Mouse (Mus musculus): ENCODE measurements around the gene Abcc4. TPM values are rescaled to one million over a fixed set of nuclear protein-coding genes. Genes with fewer than 3 reads are reported as not detected.

Gene Abcc4
- polyA plus RNA-seq, 1 experiment from 2014 or later, result 1.6 TPM

DNA sequence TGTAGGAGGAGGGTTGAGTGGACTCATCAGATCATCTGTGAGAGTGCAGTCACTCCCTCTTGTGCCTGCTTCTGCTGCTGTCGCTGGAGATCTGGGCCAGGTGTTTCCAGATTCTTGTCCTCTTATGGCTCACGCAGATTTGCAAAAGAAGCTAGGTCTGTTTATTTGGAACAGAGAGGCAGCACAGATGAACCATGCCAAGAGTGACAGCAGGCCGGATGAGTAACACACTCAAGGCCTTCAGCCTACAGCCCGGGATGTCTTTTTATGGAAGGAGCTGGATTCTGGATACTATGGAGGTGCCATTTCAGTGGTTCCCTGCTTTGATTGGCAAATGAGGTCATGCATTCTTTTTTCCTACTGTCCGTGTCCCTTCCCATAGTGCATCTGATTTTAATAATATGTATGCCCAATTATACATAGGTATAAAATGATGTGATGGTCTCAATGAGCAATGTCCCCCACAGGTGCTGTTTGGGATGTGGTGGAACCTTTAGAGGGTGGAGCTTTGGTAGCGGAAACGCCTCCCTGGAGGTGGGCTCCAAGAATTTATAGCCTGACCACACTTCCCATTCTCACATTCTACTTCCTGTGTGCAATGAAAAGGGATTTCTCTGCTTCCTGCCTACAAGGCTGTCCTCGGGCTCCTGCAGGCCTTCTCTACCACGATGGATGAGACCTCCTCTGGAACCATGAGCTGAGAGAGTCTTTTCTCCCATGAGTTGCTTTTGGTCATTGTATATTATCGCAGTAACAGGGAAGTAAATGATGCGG is 18.1 kb upstream of the Abcc4 start:
- Histone ChIP-seq H3K9me3 (no peaks in the 10 kb centered on the region), H3K4me3 (no peak overlapping the region), H3K36me3 (replicated peaks) (no peaks in the 10 kb centered on the region), H3K9ac (no peak overlapping the region), H3K27ac (no peak overlapping the region), H3K4me1 (peaks cover 4% of the 10 kb centered on the region; the same call in 1 of the 2 replicates), H3K4me2 (no peak overlapping the region), H3K27me3 (replicated peaks) (no peaks in the 10 kb centered on the region)
- ATAC-seq (replicated peaks), result no peak
- 94% methylated on average over 11 of the region's 11 CpGs for WGBS

DNA sequence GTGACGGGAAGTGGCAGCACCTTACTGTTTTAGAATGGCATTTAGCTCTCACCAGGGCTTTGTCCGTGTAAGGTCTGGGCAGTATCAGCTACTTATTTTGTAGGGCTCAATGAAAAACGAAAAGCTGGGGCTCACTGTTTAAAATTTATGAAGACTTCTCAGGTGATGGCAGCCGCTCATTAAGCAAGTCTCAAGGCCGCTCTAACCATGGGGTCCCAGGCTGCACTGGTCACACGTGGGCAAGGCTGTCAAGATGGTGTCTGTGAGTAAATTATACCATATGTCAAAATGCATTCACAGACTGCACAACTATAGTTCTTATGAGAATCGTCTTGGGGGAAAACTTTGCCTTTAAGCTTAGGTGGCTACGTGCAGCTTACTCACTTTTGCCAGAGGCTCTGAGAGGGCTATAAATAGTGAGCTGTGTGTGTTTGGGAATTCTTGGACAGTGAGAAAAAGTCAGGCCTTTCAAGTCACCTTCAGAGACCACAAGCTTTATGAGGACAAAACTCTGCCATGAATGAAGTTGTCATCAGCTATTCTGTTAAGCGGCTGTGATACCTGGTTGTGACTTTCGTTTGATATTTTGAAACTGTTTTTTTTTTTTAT is 13.7 kb upstream of the Abcc4 start:
- Histone ChIP-seq H3K4me2 (no peak overlapping the region), H3K27me3 (replicated peaks) (no peaks in the 10 kb centered on the region), H3K4me3 (no peak overlapping the region), H3K36me3 (replicated peaks) (no peaks in the 10 kb centered on the region), H3K27ac (no peak overlapping the region), H3K9me3 (no peaks in the 10 kb centered on the region), H3K9ac (no peak overlapping the region), H3K4me1 (peaks cover 4% of the 10 kb centered on the region; the same call in 1 of the 2 replicates)
- no peak for ATAC-seq (replicated peaks)
- 53% methylated on average over 10 of the region's 10 CpGs for WGBS

DNA sequence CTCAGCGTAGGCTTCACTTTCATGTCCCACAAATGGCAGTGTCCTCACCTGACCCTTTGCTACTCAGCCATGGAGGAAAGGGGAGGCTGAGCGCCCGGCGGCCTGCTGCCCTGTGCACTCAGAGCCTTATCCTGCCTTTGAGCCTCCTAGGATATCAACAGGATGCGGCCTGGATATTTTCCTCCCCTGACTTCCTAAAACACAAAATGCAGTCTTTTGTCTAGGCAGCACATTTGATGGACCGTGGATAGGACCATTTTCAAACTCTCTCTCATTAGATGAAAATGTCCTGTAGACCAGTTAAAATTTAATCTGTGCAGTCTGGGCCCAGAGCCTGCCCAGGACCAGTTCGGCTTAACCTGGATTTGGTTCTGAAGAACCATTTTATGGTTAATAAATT is 12.6 kb upstream of the Abcc4 start:
- H3K9ac ChIP-seq, result no peak overlapping the region
- no peak overlapping the region for H3K4me2 ChIP-seq
- H3K27me3 ChIP-seq (replicated peaks), result no peaks in the 10 kb centered on the region; the same call in 1 of the 2 replicates
- WGBS, result 77% methylated on average over 7 of the region's 7 CpGs
- no peak overlapping the region for H3K27ac ChIP-seq
- no peak for ATAC-seq (replicated peaks)
- H3K9me3 ChIP-seq, result no peaks in the 10 kb centered on the region
- peaks cover 8% of the 10 kb centered on the region for H3K4me1 ChIP-seq
- no peaks in the 10 kb centered on the region for H3K36me3 ChIP-seq (replicated peaks)
- H3K4me3 ChIP-seq, result no peak overlapping the region

DNA sequence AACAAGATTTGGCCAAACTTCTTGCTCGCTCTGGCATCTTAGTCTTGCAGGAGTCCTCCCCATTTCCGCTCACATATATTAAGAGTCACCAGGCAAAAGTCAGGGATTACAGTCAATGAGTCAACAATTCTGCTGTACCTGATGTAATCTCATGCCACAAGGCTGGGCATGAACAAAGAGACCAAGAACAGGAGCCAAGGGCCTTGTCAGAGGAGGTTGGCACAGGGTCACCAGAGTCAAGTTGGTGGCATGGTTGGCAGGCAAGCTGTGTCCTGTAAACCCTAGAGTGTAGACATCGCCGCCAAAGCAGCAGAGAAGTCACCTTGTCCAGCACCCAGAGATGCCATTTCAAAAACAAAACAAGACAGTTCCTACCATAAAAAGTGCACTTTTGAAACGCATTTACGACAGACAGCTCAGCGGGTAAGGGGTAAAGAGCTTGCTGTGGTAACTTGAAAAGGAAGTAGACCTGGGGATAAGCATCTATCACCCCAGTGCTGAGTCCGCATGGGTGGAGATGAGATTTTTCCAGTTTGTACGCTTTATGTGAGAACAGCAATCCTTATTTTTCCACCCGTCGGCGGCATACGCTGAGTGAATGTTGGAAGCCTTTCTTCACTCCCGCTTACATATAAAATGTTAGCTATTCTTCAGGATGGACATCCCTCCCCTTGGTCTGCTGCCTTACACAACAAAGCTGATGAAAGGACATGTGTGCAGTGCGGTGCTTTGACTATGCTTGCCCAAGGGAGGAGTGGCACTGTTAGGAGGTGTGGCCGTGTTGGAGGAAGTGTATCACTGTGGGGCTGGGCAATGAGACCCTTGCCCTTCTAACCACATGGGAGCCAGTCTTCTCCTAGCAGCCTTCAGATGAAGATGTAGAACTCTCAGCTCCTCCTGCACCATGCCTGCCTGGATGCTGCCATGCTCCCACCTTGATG is 10.6 kb upstream of the Abcc4 start:
- H3K27ac ChIP-seq, result no peak overlapping the region
- no peak overlapping the region for H3K4me2 ChIP-seq
- no peaks in the 10 kb centered on the region for H3K36me3 ChIP-seq (replicated peaks)
- peaks cover 18% of the 10 kb centered on the region for H3K4me1 ChIP-seq
- H3K4me3 ChIP-seq, result no peak overlapping the region
- no peak overlapping the region for H3K9ac ChIP-seq
- no peaks in the 10 kb centered on the region for H3K9me3 ChIP-seq
- 91% methylated on average over 16 of the region's 16 CpGs for WGBS
- ATAC-seq (replicated peaks), result no peak
- no peaks in the 10 kb centered on the region; the same call in 1 of the 2 replicates for H3K27me3 ChIP-seq (replicated peaks)

DNA sequence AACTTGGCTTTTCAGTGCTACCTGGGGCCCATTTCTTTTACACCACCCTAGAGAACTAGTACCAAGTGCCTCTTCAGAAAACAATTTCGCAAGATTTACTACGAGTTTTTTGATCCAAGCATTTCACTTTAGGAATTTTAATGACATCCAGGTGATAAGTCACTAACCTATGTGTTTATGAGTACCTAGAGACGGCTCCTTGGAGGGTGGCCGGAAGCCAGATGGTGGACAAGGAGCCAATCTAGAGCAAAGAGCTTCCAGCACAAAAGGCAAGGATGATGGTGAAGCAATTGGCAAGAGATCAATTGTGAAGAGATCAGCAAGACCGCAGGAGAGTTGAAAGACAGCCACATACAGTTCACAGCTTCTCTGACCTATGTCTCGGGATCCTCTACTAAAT is 8.7 kb upstream of the Abcc4 start:
- no peaks in the 10 kb centered on the region for H3K36me3 ChIP-seq (replicated peaks)
- no peak overlapping the region for H3K4me2 ChIP-seq
- WGBS, result 89% methylated on average over 6 of the region's 6 CpGs
- H3K27me3 ChIP-seq (replicated peaks), result no peaks in the 10 kb centered on the region; the same call in 1 of the 2 replicates
- no peaks in the 10 kb centered on the region for H3K9me3 ChIP-seq
- H3K4me1 ChIP-seq, result peaks cover 22% of the 10 kb centered on the region
- no peak overlapping the region for H3K27ac ChIP-seq
- ATAC-seq (replicated peaks), result no peak
- H3K4me3 ChIP-seq, result no peak overlapping the region
- H3K9ac ChIP-seq, result no peak overlapping the region

DNA sequence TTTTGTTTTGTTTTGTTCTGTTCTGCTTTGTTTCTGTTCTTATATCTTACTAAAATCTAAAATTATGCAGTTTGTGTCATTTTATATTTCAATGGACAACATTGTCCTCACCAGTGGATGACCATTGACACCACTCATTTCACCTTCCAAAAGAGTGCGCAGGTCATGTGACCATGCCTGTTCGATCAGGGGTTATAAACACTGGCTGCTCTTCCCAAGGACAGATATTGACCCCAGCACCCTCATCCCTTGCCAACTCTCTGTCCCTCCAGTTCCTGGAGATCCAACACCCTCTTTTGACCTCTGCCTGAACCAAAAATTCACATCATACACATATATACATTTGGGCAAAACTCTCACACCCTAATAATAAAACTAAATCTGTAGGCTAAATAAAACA is 8.3 kb upstream of the Abcc4 start:
- no peak for ATAC-seq (replicated peaks)
- no peak overlapping the region for H3K27ac ChIP-seq
- H3K27me3 ChIP-seq (replicated peaks), result no peaks in the 10 kb centered on the region; the same call in 1 of the 2 replicates
- H3K9me3 ChIP-seq, result no peaks in the 10 kb centered on the region
- no peak overlapping the region for H3K4me2 ChIP-seq
- H3K36me3 ChIP-seq (replicated peaks), result no peaks in the 10 kb centered on the region
- 91% methylated on average over 2 of the region's 2 CpGs for WGBS
- peaks cover 22% of the 10 kb centered on the region for H3K4me1 ChIP-seq
- no peak overlapping the region for H3K4me3 ChIP-seq
- H3K9ac ChIP-seq, result no peak overlapping the region

DNA sequence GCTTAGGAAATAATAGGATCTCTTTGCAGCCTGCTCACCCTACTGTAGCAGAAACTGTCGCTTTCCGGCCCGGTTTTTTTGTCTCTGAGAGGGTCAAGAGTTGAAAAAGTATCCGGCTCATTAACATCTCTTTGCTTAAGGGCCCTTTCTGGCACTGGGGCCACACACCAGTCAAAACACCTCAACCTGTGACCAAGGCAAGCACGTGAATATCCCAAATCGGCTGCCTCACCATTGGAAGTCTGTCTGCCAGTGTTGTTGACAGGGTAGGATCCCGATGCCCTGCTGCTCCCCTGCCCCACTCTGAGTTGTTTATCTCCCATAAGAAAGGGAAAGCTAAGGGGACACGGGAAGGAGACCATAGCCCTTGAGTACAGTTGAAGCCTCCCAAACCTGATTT is 7.8 kb upstream of the Abcc4 start:
- peaks cover 22% of the 10 kb centered on the region for H3K4me1 ChIP-seq
- H3K4me3 ChIP-seq, result peak overlapping the region; percentile 29
- peak overlapping the region; percentile 12; the same call in 1 of the 2 replicates for H3K9ac ChIP-seq
- no peaks in the 10 kb centered on the region for H3K36me3 ChIP-seq (replicated peaks)
- H3K9me3 ChIP-seq, result no peaks in the 10 kb centered on the region
- no peak overlapping the region for H3K27ac ChIP-seq
- 9% methylated on average over 8 of the region's 8 CpGs for WGBS
- peak overlapping the region; percentile 66 for H3K4me2 ChIP-seq
- no peak for ATAC-seq (replicated peaks)
- no peaks in the 10 kb centered on the region; the same call in 1 of the 2 replicates for H3K27me3 ChIP-seq (replicated peaks)

DNA sequence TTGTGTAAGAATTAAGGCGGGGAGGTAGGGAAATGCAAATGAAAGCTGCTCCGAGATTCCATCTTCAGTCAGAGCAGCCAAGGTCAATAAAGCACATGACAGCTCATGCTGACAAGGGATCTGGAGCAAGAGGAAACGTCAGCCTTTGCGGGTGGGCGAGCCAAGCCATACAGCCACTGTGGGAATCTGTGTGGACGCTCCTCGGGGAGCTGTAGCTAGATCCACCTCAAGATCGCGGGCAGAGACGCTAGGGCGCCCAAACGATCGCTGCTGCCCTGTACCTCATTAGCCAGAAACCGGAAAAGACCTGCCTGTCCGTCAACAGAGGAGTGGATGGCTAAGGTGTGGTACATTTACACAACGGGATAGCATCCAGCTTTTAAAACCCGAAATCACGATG is 7.4 kb upstream of the Abcc4 start:
- Histone ChIP-seq H3K36me3 (replicated peaks) (no peaks in the 10 kb centered on the region), H3K27ac (no peak overlapping the region), H3K4me1 (peaks cover 22% of the 10 kb centered on the region), H3K27me3 (replicated peaks) (no peaks in the 10 kb centered on the region; the same call in 1 of the 2 replicates), H3K4me2 (peak overlapping the region; percentile 66), H3K4me3 (peak overlapping the region; percentile 29), H3K9ac (peak overlapping the region; percentile 12), H3K9me3 (no peaks in the 10 kb centered on the region)
- WGBS, result under 1% methylated on average over 18 of the region's 18 CpGs
- peak; percentile 28; the same call in 1 of the 2 replicates for ATAC-seq (replicated peaks)

DNA sequence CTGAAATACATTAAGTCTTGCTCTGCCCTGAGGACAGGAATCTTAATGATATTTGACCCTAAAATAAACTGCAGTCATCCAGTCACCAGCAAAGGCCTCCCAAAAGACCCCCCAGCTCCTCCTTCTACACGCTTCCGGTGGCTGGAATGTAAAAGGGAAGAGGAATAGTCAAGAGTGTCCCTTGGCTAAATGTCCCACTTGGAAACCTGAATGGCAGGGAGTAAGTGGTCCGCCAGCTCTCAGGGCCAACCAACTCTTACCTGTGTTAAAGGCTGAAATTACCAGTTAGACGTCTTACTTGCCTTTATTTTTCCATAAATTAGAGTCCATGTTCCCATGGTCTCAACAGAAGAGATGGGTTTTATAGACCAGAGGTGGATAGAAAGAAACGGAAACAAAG is 6.9 kb upstream of the Abcc4 start:
- H3K9ac ChIP-seq, result no peak overlapping the region
- WGBS, result 49% methylated on average over 5 of the region's 5 CpGs
- H3K4me3 ChIP-seq, result peak overlapping the region; percentile 29; the same call in 1 of the 2 replicates

DNA sequence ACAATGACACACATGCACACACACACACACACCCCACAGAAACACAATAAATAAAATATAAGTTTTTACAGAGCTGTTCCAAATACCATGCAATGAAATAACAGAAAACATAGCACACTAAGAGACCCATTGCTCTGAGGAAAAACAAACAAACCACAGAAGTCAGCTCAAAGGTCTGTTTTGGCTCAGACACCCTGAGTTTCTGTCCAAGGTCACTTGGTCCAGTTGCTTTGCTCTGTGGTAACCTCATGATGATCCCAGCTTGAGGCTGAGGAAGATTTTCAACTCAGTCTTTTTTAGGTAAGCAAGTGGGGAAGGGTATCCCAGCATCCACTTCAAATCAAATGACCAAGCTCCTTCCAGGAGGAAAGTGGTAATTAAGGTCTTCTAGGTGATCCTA is 4.9 kb upstream of the Abcc4 start:
- Histone ChIP-seq H3K9ac (no peak overlapping the region), H3K27me3 (replicated peaks) (peaks cover 7% of the 10 kb centered on the region; the same call in 1 of the 2 replicates), H3K4me3 (no peak overlapping the region), H3K27ac (no peak overlapping the region), H3K36me3 (replicated peaks) (no peaks in the 10 kb centered on the region), H3K4me1 (peaks cover 31% of the 10 kb centered on the region), H3K4me2 (no peak overlapping the region), H3K9me3 (no peaks in the 10 kb centered on the region)
- ATAC-seq (replicated peaks), result no peak

More for the DNA sequence above, 6.9 kb upstream of the Abcc4 start:
- Histone ChIP-seq H3K4me1 (peaks cover 22% of the 10 kb centered on the region), H3K36me3 (replicated peaks) (no peaks in the 10 kb centered on the region), H3K27ac (no peak overlapping the region), H3K27me3 (replicated peaks) (no peaks in the 10 kb centered on the region; the same call in 1 of the 2 replicates), H3K4me2 (peak overlapping the region; percentile 66), H3K9me3 (no peaks in the 10 kb centered on the region)
- ATAC-seq (replicated peaks), result no peak

DNA sequence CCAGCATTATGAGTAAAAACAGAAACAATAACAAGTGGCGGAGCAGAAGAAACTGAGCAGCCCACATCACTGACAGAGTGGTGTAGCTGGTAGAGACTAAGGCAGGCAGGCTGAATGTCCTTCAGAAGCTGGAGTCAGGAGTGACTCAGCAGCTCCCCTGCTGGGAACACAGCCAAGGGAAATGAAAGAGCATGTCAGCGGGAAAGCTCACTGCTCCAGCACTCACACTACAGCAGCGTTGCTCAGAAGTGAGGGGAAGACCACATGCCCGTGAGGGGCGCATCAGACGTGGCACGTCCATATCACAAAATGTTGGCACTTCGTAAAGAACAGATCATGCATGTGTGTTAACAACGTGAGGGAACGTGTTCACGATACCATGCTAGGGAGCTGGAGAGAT is 3.7 kb upstream of the Abcc4 start:
- no peaks in the 10 kb centered on the region for H3K36me3 ChIP-seq (replicated peaks)
- H3K9me3 ChIP-seq, result no peaks in the 10 kb centered on the region
- H3K27me3 ChIP-seq (replicated peaks), result peaks cover 7% of the 10 kb centered on the region; the same call in 1 of the 2 replicates
- no peak overlapping the region for H3K4me2 ChIP-seq
- ATAC-seq (replicated peaks), result peak; percentile 59
- H3K27ac ChIP-seq, result no peak overlapping the region
- peaks cover 36% of the 10 kb centered on the region for H3K4me1 ChIP-seq
- H3K9ac ChIP-seq, result no peak overlapping the region
- no peak overlapping the region for H3K4me3 ChIP-seq
- WGBS, result 32% methylated on average over 11 of the region's 11 CpGs

DNA sequence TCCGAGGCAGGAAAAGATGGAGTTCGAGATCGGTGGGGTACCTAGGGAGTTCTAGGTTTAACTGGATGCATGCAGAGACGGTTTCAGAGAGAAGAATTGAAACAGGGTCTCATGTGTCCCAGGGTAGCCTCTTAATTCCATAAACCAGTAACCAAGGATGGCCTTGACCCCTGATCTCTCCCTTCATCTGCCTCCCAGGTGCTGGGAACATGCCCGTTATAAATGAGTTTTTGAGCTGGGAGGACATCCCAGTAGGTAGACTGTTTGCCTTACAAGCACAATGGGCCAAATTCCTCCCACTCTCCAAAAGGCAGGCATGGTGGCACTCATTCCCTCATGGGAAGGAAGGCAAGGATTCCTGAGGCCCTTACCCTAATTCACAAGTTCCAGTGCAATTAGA is 2.1 kb upstream of the Abcc4 start:
- WGBS, result 71% methylated on average over 5 of the region's 5 CpGs
- peaks cover 17% of the 10 kb centered on the region; the same call in 1 of the 2 replicates for H3K27me3 ChIP-seq (replicated peaks)
- no peak overlapping the region for H3K27ac ChIP-seq
- H3K36me3 ChIP-seq (replicated peaks), result no peaks in the 10 kb centered on the region
- no peak overlapping the region for H3K9ac ChIP-seq
- no peak overlapping the region for H3K4me3 ChIP-seq
- ATAC-seq (replicated peaks), result no peak
- H3K4me2 ChIP-seq, result no peak overlapping the region
- H3K9me3 ChIP-seq, result no peaks in the 10 kb centered on the region
- peaks cover 27% of the 10 kb centered on the region for H3K4me1 ChIP-seq

Data from midbrain, embryonic 15.5 days (tissue).